Mouse (Mus musculus): Measurements from ENCODE around the gene 4930452B06Rik. TPM values are rescaled to one million over a fixed set of nuclear protein-coding genes. Genes with fewer than 3 reads are reported as not detected.

Gene 4930452B06Rik
- polyA plus RNA-seq, 1 experiment from 2014 or later, result 4.2 TPM

- WGBS (ENCODE audit: insufficient replicate concordance), result 57% methylated on average over 8 of the region's 8 CpGs
- no peaks in the 10 kb centered on the region for H3K4me1 ChIP-seq (ENCODE audit: control insufficient read depth, low read depth, low read length)
- H3K27ac ChIP-seq (ENCODE audit: low read length), result no peak overlapping the region
- H3K27me3 ChIP-seq (ENCODE audit: control insufficient read depth, insufficient read depth, low read depth, low read length), result no peaks in the 10 kb centered on the region
- H3K4me2 ChIP-seq (ENCODE audit: low read depth, low read length), result no peak overlapping the region
- H3K36me3 ChIP-seq (ENCODE audit: control insufficient read depth, insufficient read depth), result no peaks in the 10 kb centered on the region
- H3K4me3 ChIP-seq (ENCODE audit: low read depth, low read length), result no peak overlapping the region
- no peak overlapping the region for H3K9ac ChIP-seq (ENCODE audit: low read depth, low read length)
- H3K9me3 ChIP-seq (replicated peaks; ENCODE audit: control insufficient read depth, low read length), result no peaks in the 10 kb centered on the region
- ATAC-seq (ENCODE audit: low read depth), result no peak
Measured at GRCm38 (mm10) chr14:8477348-8477747, 188.7 kb downstream of the 4930452B06Rik start.

- Histone ChIP-seq H3K4me2 (ENCODE audit: low read depth, low read length) (no peak overlapping the region), H3K4me3 (ENCODE audit: low read depth, low read length) (no peak overlapping the region), H3K4me1 (ENCODE audit: control insufficient read depth, low read depth, low read length) (no peaks in the 10 kb centered on the region), H3K27ac (ENCODE audit: low read length) (no peak overlapping the region), H3K36me3 (ENCODE audit: control insufficient read depth, insufficient read depth) (no peaks in the 10 kb centered on the region), H3K9ac (ENCODE audit: low read depth, low read length) (no peak overlapping the region), H3K9me3 (replicated peaks; ENCODE audit: control insufficient read depth, low read length) (no peaks in the 10 kb centered on the region), H3K27me3 (ENCODE audit: control insufficient read depth, insufficient read depth, low read depth, low read length) (no peaks in the 10 kb centered on the region)
- no peak for ATAC-seq (ENCODE audit: low read depth)
- 54% methylated on average over 3 of the region's 3 CpGs for WGBS (ENCODE audit: insufficient replicate concordance)
Measured at GRCm38 (mm10) chr14:8476606-8477005, 189.4 kb downstream of the 4930452B06Rik start.

- no peaks in the 10 kb centered on the region for H3K36me3 ChIP-seq (ENCODE audit: control insufficient read depth, insufficient read depth)
- ATAC-seq (ENCODE audit: low read depth), result no peak
- H3K9ac ChIP-seq (ENCODE audit: low read depth, low read length), result no peak overlapping the region
- H3K4me1 ChIP-seq (ENCODE audit: control insufficient read depth, low read depth, low read length), result no peaks in the 10 kb centered on the region
- H3K4me2 ChIP-seq (ENCODE audit: low read depth, low read length), result no peak overlapping the region
- H3K27me3 ChIP-seq (ENCODE audit: control insufficient read depth, insufficient read depth, low read depth, low read length), result no peaks in the 10 kb centered on the region
- 70% methylated on average over 5 of the region's 5 CpGs for WGBS (ENCODE audit: insufficient replicate concordance)
- no peak overlapping the region for H3K4me3 ChIP-seq (ENCODE audit: low read depth, low read length)
- no peak overlapping the region for H3K27ac ChIP-seq (ENCODE audit: low read length)
- H3K9me3 ChIP-seq (replicated peaks; ENCODE audit: control insufficient read depth, low read length), result no peaks in the 10 kb centered on the region
Measured at GRCm38 (mm10) chr14:8475851-8476250, 190.2 kb downstream of the 4930452B06Rik start.

- 34% methylated on average over 2 of the region's 2 CpGs for WGBS (ENCODE audit: insufficient replicate concordance)
Measured at GRCm38 (mm10) chr14:8472884-8473283, 193.2 kb downstream of the 4930452B06Rik start.

GRCm38 (mm10) chr14:8464401-8465154, 201.5 kb downstream of the 4930452B06Rik start:
- H3K9ac ChIP-seq (ENCODE audit: low read depth, low read length), result no peak overlapping the region
- no peaks in the 10 kb centered on the region for H3K9me3 ChIP-seq (replicated peaks; ENCODE audit: control insufficient read depth, low read length)
- H3K4me3 ChIP-seq (ENCODE audit: low read depth, low read length), result no peak overlapping the region
- H3K4me2 ChIP-seq (ENCODE audit: low read depth, low read length), result no peak overlapping the region
- 59% methylated on average over 14 of the region's 14 CpGs for WGBS (ENCODE audit: insufficient replicate concordance)
- no peaks in the 10 kb centered on the region for H3K27me3 ChIP-seq (ENCODE audit: control insufficient read depth, insufficient read depth, low read depth, low read length)
- H3K4me1 ChIP-seq (ENCODE audit: control insufficient read depth, low read depth, low read length), result no peaks in the 10 kb centered on the region
- H3K36me3 ChIP-seq (ENCODE audit: control insufficient read depth, insufficient read depth), result no peaks in the 10 kb centered on the region
- no peak for ATAC-seq (ENCODE audit: low read depth)
- H3K27ac ChIP-seq (ENCODE audit: low read length), result no peak overlapping the region

More at GRCm38 (mm10) chr14:8472884-8473283, 193.2 kb downstream of the 4930452B06Rik start:
- Histone ChIP-seq H3K27ac (ENCODE audit: low read length) (no peak overlapping the region), H3K4me3 (ENCODE audit: low read depth, low read length) (no peak overlapping the region), H3K36me3 (ENCODE audit: control insufficient read depth, insufficient read depth) (no peaks in the 10 kb centered on the region), H3K9me3 (replicated peaks; ENCODE audit: control insufficient read depth, low read length) (no peaks in the 10 kb centered on the region), H3K27me3 (ENCODE audit: control insufficient read depth, insufficient read depth, low read depth, low read length) (no peaks in the 10 kb centered on the region), H3K4me2 (ENCODE audit: low read depth, low read length) (no peak overlapping the region), H3K9ac (ENCODE audit: low read depth, low read length) (no peak overlapping the region), H3K4me1 (ENCODE audit: control insufficient read depth, low read depth, low read length) (no peaks in the 10 kb centered on the region)
- ATAC-seq (ENCODE audit: low read depth), result no peak

- H3K4me3 ChIP-seq (ENCODE audit: low read depth, low read length), result no peak overlapping the region
- H3K4me1 ChIP-seq (ENCODE audit: control insufficient read depth, low read depth, low read length), result no peaks in the 10 kb centered on the region
- H3K27me3 ChIP-seq (ENCODE audit: control insufficient read depth, insufficient read depth, low read depth, low read length), result no peaks in the 10 kb centered on the region
- no peak for ATAC-seq (ENCODE audit: low read depth)
- no peak overlapping the region for H3K27ac ChIP-seq (ENCODE audit: low read length)
- 64% methylated on average over 4 of the region's 4 CpGs for WGBS (ENCODE audit: insufficient replicate concordance)
- no peaks in the 10 kb centered on the region for H3K36me3 ChIP-seq (ENCODE audit: control insufficient read depth, insufficient read depth)
- no peaks in the 10 kb centered on the region for H3K9me3 ChIP-seq (replicated peaks; ENCODE audit: control insufficient read depth, low read length)
- no peak overlapping the region for H3K9ac ChIP-seq (ENCODE audit: low read depth, low read length)
- H3K4me2 ChIP-seq (ENCODE audit: low read depth, low read length), result no peak overlapping the region
Measured at GRCm38 (mm10) chr14:8462973-8463372, 203.1 kb downstream of the 4930452B06Rik start.

GRCm38 (mm10) chr14:8462321-8462909, 203.6 kb downstream of the 4930452B06Rik start:
- no peak overlapping the region for H3K4me3 ChIP-seq (ENCODE audit: low read depth, low read length)
- WGBS (ENCODE audit: insufficient replicate concordance), result 51% methylated on average over 6 of the region's 6 CpGs
- ATAC-seq (ENCODE audit: low read depth), result no peak

GRCm38 (mm10) chr14:8460226-8461129, 205.6 kb downstream of the 4930452B06Rik start:
- H3K4me1 ChIP-seq (ENCODE audit: control insufficient read depth, low read depth, low read length), result no peaks in the 10 kb centered on the region
- no peaks in the 10 kb centered on the region for H3K9me3 ChIP-seq (replicated peaks; ENCODE audit: control insufficient read depth, low read length)
- H3K4me3 ChIP-seq (ENCODE audit: low read depth, low read length), result no peak overlapping the region
- H3K9ac ChIP-seq (ENCODE audit: low read depth, low read length), result no peak overlapping the region
- H3K27ac ChIP-seq (ENCODE audit: low read length), result no peak overlapping the region
- ATAC-seq (ENCODE audit: low read depth), result no peak
- 33% methylated on average over 19 of the region's 19 CpGs for WGBS (ENCODE audit: insufficient replicate concordance)
- no peaks in the 10 kb centered on the region for H3K36me3 ChIP-seq (ENCODE audit: control insufficient read depth, insufficient read depth)
- no peak overlapping the region for H3K4me2 ChIP-seq (ENCODE audit: low read depth, low read length)
- no peaks in the 10 kb centered on the region for H3K27me3 ChIP-seq (ENCODE audit: control insufficient read depth, insufficient read depth, low read depth, low read length)

More at GRCm38 (mm10) chr14:8462321-8462909, 203.6 kb downstream of the 4930452B06Rik start:
- no peaks in the 10 kb centered on the region for H3K36me3 ChIP-seq (ENCODE audit: control insufficient read depth, insufficient read depth)
- H3K9me3 ChIP-seq (replicated peaks; ENCODE audit: control insufficient read depth, low read length), result no peaks in the 10 kb centered on the region
- no peak overlapping the region for H3K27ac ChIP-seq (ENCODE audit: low read length)
- no peaks in the 10 kb centered on the region for H3K27me3 ChIP-seq (ENCODE audit: control insufficient read depth, insufficient read depth, low read depth, low read length)
- no peak overlapping the region for H3K4me2 ChIP-seq (ENCODE audit: low read depth, low read length)
- H3K9ac ChIP-seq (ENCODE audit: low read depth, low read length), result no peak overlapping the region
- no peaks in the 10 kb centered on the region for H3K4me1 ChIP-seq (ENCODE audit: control insufficient read depth, low read depth, low read length)

Measured in liver, embryonic 16.5 days (tissue).